Mouse (Mus musculus) stomach, postnatal 0 days (tissue): ENCODE data around the gene Tgfbr1.

Experiments
- CTCF ChIP-seq: IDR thresholded peaks from 2 replicates; pipeline ENCODE4 v1.5.1; 2016; ENCODE audit warnings: antibody characterized with exemption, low read depth, mild to moderate bottlenecking, moderate library complexity
- EP300 ChIP-seq: optimal IDR thresholded peaks from 2 replicates; pipeline ENCODE3; 2016; ENCODE audit warnings: antibody characterized with exemption

- no peak for TF ChIP-seq CTCF
- TF ChIP-seq EP300, result no peak
Observed at GRCm38 (mm10) chr4:47400314-47400713, 47.3 kb downstream of the Tgfbr1 start.
